Comparison of ENCODE assay signal across 8 mouse cellular contexts in the genomic region with DNA sequence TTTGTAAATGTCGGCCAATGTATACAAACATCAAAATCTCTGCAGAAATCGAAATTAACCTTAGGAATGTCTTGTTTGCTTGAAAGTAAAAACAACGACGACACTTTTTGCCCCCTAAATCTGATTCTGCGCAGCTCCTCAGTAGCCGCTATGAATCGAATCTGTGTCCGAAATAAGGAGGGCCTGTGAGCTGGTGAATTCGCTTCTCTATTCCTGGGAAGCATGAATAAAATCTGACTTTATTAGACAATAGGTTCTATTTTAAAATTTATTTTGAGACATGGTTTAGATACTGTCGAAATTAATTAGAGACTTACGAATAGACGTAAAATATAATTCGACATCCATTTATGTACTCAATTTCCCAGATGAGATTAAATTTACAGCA. TPM values are rescaled to one million over a fixed set of nuclear protein-coding genes. Genes with fewer than 3 reads are reported as not detected.
A peak's percentile ranks its signal among the peaks of the same experiment; 100 is the strongest.
DNase-seq lines count a peak whose midpoint lies in the region; ATAC-seq and TF ChIP-seq lines count a peak whose summit lies in the region.

No protein-coding gene starts in this region.

- no peak for DNase-seq in layer of hippocampus, adult 2 months (ENCODE audit: low spot score in 2 of 2)
- no peak for DNase-seq in layer of hippocampus, postnatal 36 days
- DNase-seq in embryonic facial prominence, embryonic 14.5 days (ENCODE audit: low spot score): no peak
- DNase-seq in adrenal gland, adult 18-20 months (ENCODE audit: low spot score in 2 of 2): no peak
- DNase-seq in layer of hippocampus, adult 9-10 months (ENCODE audit: low spot score): no peak

- no peaks in the 10 kb centered on the region for H3K9me3 ChIP-seq in embryonic facial prominence, embryonic 14.5 days (ENCODE audit: control insufficient read depth, low read length)
- no peaks in the 10 kb centered on the region for H3K9me3 ChIP-seq in intestine, embryonic 15.5 days
- no peaks in the 10 kb centered on the region for H3K9me3 ChIP-seq in neural tube, embryonic 12.5 days

- TF ChIP-seq CTCF in layer of hippocampus, adult 2 months (conservative IDR thresholded peaks at IDR 0.05): no peak

- H3K4me3 ChIP-seq in layer of hippocampus, adult 2 months: peak overlapping the region; percentile 88
- peak overlapping the region; percentile 72 for H3K4me3 ChIP-seq in embryonic facial prominence, embryonic 14.5 days (ENCODE audit: low read depth, low read length)
- H3K4me3 ChIP-seq in intestine, embryonic 15.5 days (replicated peaks): peak overlapping the region; percentile 63
- peak overlapping the region; percentile 72 for H3K4me3 ChIP-seq in neural tube, embryonic 12.5 days

- no peaks in the 10 kb centered on the region for H3K27me3 ChIP-seq in embryonic facial prominence, embryonic 14.5 days (replicated peaks; ENCODE audit: control insufficient read depth, insufficient read depth, low read length)
- H3K27me3 ChIP-seq in intestine, embryonic 15.5 days (replicated peaks): no peaks in the 10 kb centered on the region
- H3K27me3 ChIP-seq in neural tube, embryonic 12.5 days (replicated peaks): no peaks in the 10 kb centered on the region

- H3K9ac ChIP-seq in embryonic facial prominence, embryonic 14.5 days (ENCODE audit: low read depth, low read length): peak overlapping the region; percentile 77
- 0 out of 2 replicates have a peak overlapping the region, but pooled peaks have one; percentile 36 for H3K9ac ChIP-seq in intestine, embryonic 15.5 days
- peak overlapping the region; percentile 50; the same call in 1 of the 2 replicates for H3K9ac ChIP-seq in neural tube, embryonic 12.5 days

- no peak; the same call in 1 of the 2 replicates for ATAC-seq in embryonic facial prominence, embryonic 14.5 days (ENCODE audit: low read depth)
- ATAC-seq in intestine, embryonic 15.5 days: peak; percentile 29; the same call in 1 of the 2 replicates
- ATAC-seq in neural tube, embryonic 12.5 days (ENCODE audit: low FRiP score, low read depth): peak; percentile 25; the same call in 1 of the 2 replicates
- no peak for ATAC-seq in megakaryocyte progenitor cell, adult 5-6 weeks (replicated peaks; ENCODE audit: poor library complexity)

- 4% methylated on average over 13 of the region's 13 CpGs for WGBS in embryonic facial prominence, embryonic 14.5 days
- WGBS in intestine, embryonic 15.5 days: 2% methylated on average over 13 of the region's 13 CpGs
- WGBS in neural tube, embryonic 12.5 days: 4% methylated on average over 13 of the region's 13 CpGs

- H3K4me1 ChIP-seq in embryonic facial prominence, embryonic 14.5 days (ENCODE audit: control insufficient read depth, insufficient read depth, low read length): peaks cover 28% of the 10 kb centered on the region
- H3K4me1 ChIP-seq in intestine, embryonic 15.5 days (replicated peaks): 0 out of 2 replicates have a peak, but pooled peaks cover 4% of the 10 kb centered on the region
- peaks cover 31% of the 10 kb centered on the region for H3K4me1 ChIP-seq in neural tube, embryonic 12.5 days

- H3K27ac ChIP-seq in layer of hippocampus, adult 2 months: peak overlapping the region; percentile 100
- H3K27ac ChIP-seq in embryonic facial prominence, embryonic 14.5 days (replicated peaks; ENCODE audit: low read depth, low read length): peak overlapping the region; percentile 91
- no peak overlapping the region for H3K27ac ChIP-seq in intestine, embryonic 15.5 days
- H3K27ac ChIP-seq in neural tube, embryonic 12.5 days: no peak overlapping the region

- no peaks in the 10 kb centered on the region for H3K36me3 ChIP-seq in embryonic facial prominence, embryonic 14.5 days (ENCODE audit: control insufficient read depth, insufficient read depth, low read length)
- H3K36me3 ChIP-seq in intestine, embryonic 15.5 days: no peaks in the 10 kb centered on the region
- no peaks in the 10 kb centered on the region for H3K36me3 ChIP-seq in neural tube, embryonic 12.5 days

- peak overlapping the region; percentile 84 for H3K4me2 ChIP-seq in embryonic facial prominence, embryonic 14.5 days (ENCODE audit: low read depth, low read length)
- H3K4me2 ChIP-seq in intestine, embryonic 15.5 days (replicated peaks): peak overlapping the region; percentile 90
- H3K4me2 ChIP-seq in neural tube, embryonic 12.5 days (replicated peaks): peak overlapping the region; percentile 69

RNA-seq across cellular contexts. Expression of a gene that starts 0.3 kb away (rescaled TPM):
- 100 to 1,000 TPM; 348 to 365 TPM for total RNA-seq in layer of hippocampus, adult 2 months (2021)
- total RNA-seq in layer of hippocampus, postnatal 36 days (2021): 100 to 1,000 TPM; 346 to 384 TPM
- polyA plus RNA-seq in embryonic facial prominence, embryonic 14.5 days (2014; fragmentation: Nextera tagmentation; extraction: Ambion mirVana): 11.8 and 12.0 TPM in 2 replicates
- polyA plus RNA-seq in intestine, embryonic 15.5 days (2015; fragmentation: Nextera tagmentation; extraction: Ambion mirVana): 14.2 and 18.8 TPM in 2 replicates
- polyA plus RNA-seq in neural tube, embryonic 12.5 days (2016; fragmentation: Nextera tagmentation; extraction: Ambion mirVana): 143 and 153 TPM in 2 replicates
- total RNA-seq in adrenal gland, adult 18-20 months (2021): 10 to 100 TPM; 17.2 to 19.0 TPM
- total RNA-seq in megakaryocyte progenitor cell, adult 5-6 weeks (2015): 3.2 and 3.6 TPM in 2 replicates
- 1.0 and 1.8 TPM in 2 replicates for total RNA-seq in megakaryocyte progenitor cell, adult 5-6 weeks (2017)

RNA-seq across cellular contexts. Expression of a gene that starts 14.9 kb away (rescaled TPM):
- total RNA-seq in layer of hippocampus, adult 2 months (2021): 100 to 1,000 TPM; 163 to 172 TPM
- 100 to 1,000 TPM; 151 to 170 TPM for total RNA-seq in layer of hippocampus, postnatal 36 days (2021)
- 43.8 and 45.7 TPM in 2 replicates for polyA plus RNA-seq in embryonic facial prominence, embryonic 14.5 days (2014; fragmentation: Nextera tagmentation; extraction: Ambion mirVana)
- 62.2 and 67.2 TPM in 2 replicates for polyA plus RNA-seq in intestine, embryonic 15.5 days (2015; fragmentation: Nextera tagmentation; extraction: Ambion mirVana)
- 138 and 142 TPM in 2 replicates for polyA plus RNA-seq in neural tube, embryonic 12.5 days (2016; fragmentation: Nextera tagmentation; extraction: Ambion mirVana)
- total RNA-seq in adrenal gland, adult 18-20 months (2021): 10 to 100 TPM; 60.8 to 65.3 TPM
- 29.5 and 34.2 TPM in 2 replicates for total RNA-seq in megakaryocyte progenitor cell, adult 5-6 weeks (2015)
- total RNA-seq in megakaryocyte progenitor cell, adult 5-6 weeks (2017): 36.7 and 36.9 TPM in 2 replicates

Comparison
In these comparisons a context has a peak if more than half of its experiments do, and no peak if none do; other contexts are left out.
1. H3K27ac ChIP-seq: peak in layer of hippocampus, adult 2 months (single experiment) and embryonic facial prominence, embryonic 14.5 days (single experiment); none in intestine, embryonic 15.5 days (single experiment) and neural tube, embryonic 12.5 days (single experiment).
2. ATAC-seq: peak in intestine, embryonic 15.5 days (single experiment) and neural tube, embryonic 12.5 days (single experiment); none in embryonic facial prominence, embryonic 14.5 days (single experiment) and megakaryocyte progenitor cell, adult 5-6 weeks (single experiment).
3. RNA of a gene that starts 0.3 kb away (total RNA-seq): 346 to 384 TPM in layer of hippocampus, postnatal 36 days and 348 to 365 TPM in layer of hippocampus, adult 2 months; 17.2 to 19.0 TPM in adrenal gland, adult 18-20 months and 1.0 to 3.6 TPM in megakaryocyte progenitor cell, adult 5-6 weeks; every median in the first group is over 10 times any median in the second.
4. Peak in every context shown above with its lines, with median percentiles within 50 percentile points of each other: H3K4me3 ChIP-seq, H3K4me2 ChIP-seq and H3K9ac ChIP-seq.